Mouse (Mus musculus) thymus, adult 2 months (tissue): ENCODE results near the gene Cdk14.

Experiments used
- CTCF ChIP-seq: fragments of 200-500 bp; IDR thresholded peaks from 2 replicates; pipeline ENCODE4 v1.5.1; 2012; ENCODE audit warnings: mild to moderate bottlenecking, control low read depth, low read length, moderate library complexity, borderline replicate concordance; ENCODE audit not compliant: control insufficient read depth, poor library complexity, insufficient read depth; ENCODE audit errors: extremely low read depth
- POLR2A ChIP-seq: fragments of 200-500 bp; IDR thresholded peaks from 2 replicates; pipeline ENCODE4 v1.6.1; 2012; ENCODE audit warnings: mild to moderate bottlenecking, low read length, control low read depth, moderate library complexity; ENCODE audit not compliant: control insufficient read depth, poor library complexity, insufficient read depth; ENCODE audit errors: extremely low read depth

DNA sequence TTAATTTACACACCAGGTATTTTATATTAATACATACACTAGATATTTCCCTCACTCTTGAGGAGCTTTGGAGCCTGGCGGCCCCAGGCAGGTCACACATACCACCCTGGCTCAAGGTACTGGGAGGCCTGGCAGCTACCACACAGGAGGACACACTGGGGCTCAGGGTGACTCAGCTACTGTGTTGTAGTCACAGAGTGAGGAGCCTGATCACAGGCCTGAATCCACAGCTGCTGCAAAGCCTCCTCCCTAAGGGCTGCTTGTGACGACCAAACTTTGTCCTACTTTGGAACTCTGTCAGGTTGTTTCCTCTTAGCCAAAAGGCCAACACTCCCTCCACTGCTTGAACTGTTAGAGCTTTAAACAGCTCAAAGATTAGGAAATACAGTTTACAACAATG lies 76.8 kb downstream of the Cdk14 start:
- TF ChIP-seq POLR2A (no peak), CTCF (no peak)
